Mouse (Mus musculus): ENCODE measurements around the gene Tek. TPM values are rescaled to one million over a fixed set of nuclear protein-coding genes. Genes with fewer than 3 reads are reported as not detected.

Gene Tek
- polyA plus RNA-seq, 1 experiment from 2014 or later, result 9.9 TPM

GRCm38 (mm10) chr4:94766176-94766575, 27.1 kb downstream of the Tek start:
- H3K4me2 ChIP-seq, result no peak overlapping the region
- no peak overlapping the region for H3K9ac ChIP-seq (ENCODE audit: low read length)
- no peaks in the 10 kb centered on the region for H3K36me3 ChIP-seq (ENCODE audit: control insufficient read depth, insufficient read depth, low read length)
- ATAC-seq (ENCODE audit: low FRiP score), result no peak
- H3K9me3 ChIP-seq (ENCODE audit: control insufficient read depth, low read length), result no peaks in the 10 kb centered on the region
- no peak overlapping the region for H3K4me3 ChIP-seq (ENCODE audit: low read depth, low read length)
- no peaks in the 10 kb centered on the region for H3K27me3 ChIP-seq (ENCODE audit: control insufficient read depth, insufficient read depth, low read length)
- H3K27ac ChIP-seq (ENCODE audit: low read depth, low read length), result no peak overlapping the region
- 84% methylated on average over 7 of the region's 7 CpGs for WGBS
- H3K4me1 ChIP-seq (ENCODE audit: control insufficient read depth, insufficient read depth, low read length), result no peaks in the 10 kb centered on the region
- DNase-seq (ENCODE audit: low spot score, missing footprints), result no peak

- Histone ChIP-seq H3K9me3 (ENCODE audit: control insufficient read depth, low read length) (no peaks in the 10 kb centered on the region), H3K4me2 (no peak overlapping the region), H3K4me1 (ENCODE audit: control insufficient read depth, insufficient read depth, low read length) (no peaks in the 10 kb centered on the region), H3K27ac (ENCODE audit: low read depth, low read length) (no peak overlapping the region), H3K9ac (ENCODE audit: low read length) (no peak overlapping the region), H3K4me3 (ENCODE audit: low read depth, low read length) (no peak overlapping the region), H3K27me3 (ENCODE audit: control insufficient read depth, insufficient read depth, low read length) (no peaks in the 10 kb centered on the region), H3K36me3 (ENCODE audit: control insufficient read depth, insufficient read depth, low read length) (no peaks in the 10 kb centered on the region)
- DNase-seq (ENCODE audit: low spot score, missing footprints), result no peak
- no peak for ATAC-seq (ENCODE audit: low FRiP score)
- WGBS, result 80% methylated on average over 3 of the region's 3 CpGs
Observed at GRCm38 (mm10) chr4:94768624-94769023, 29.5 kb downstream of the Tek start.

GRCm38 (mm10) chr4:94781043-94781442, 42.0 kb downstream of the Tek start:
- no peak for DNase-seq (ENCODE audit: low spot score, missing footprints)
- Histone ChIP-seq H3K4me3 (ENCODE audit: low read depth, low read length) (no peak overlapping the region), H3K9me3 (ENCODE audit: control insufficient read depth, low read length) (no peaks in the 10 kb centered on the region), H3K36me3 (ENCODE audit: control insufficient read depth, insufficient read depth, low read length) (no peaks in the 10 kb centered on the region), H3K27me3 (ENCODE audit: control insufficient read depth, insufficient read depth, low read length) (no peaks in the 10 kb centered on the region), H3K9ac (ENCODE audit: low read length) (no peak overlapping the region), H3K4me2 (no peak overlapping the region), H3K27ac (ENCODE audit: low read depth, low read length) (no peak overlapping the region), H3K4me1 (ENCODE audit: control insufficient read depth, insufficient read depth, low read length) (no peaks in the 10 kb centered on the region)
- 94% methylated on average over 5 of the region's 5 CpGs for WGBS
- no peak for ATAC-seq (ENCODE audit: low FRiP score)

- Histone ChIP-seq H3K27me3 (ENCODE audit: control insufficient read depth, insufficient read depth, low read length) (no peaks in the 10 kb centered on the region), H3K4me3 (ENCODE audit: low read depth, low read length) (no peak overlapping the region), H3K36me3 (ENCODE audit: control insufficient read depth, insufficient read depth, low read length) (no peaks in the 10 kb centered on the region), H3K9ac (ENCODE audit: low read length) (no peak overlapping the region), H3K4me1 (ENCODE audit: control insufficient read depth, insufficient read depth, low read length) (no peaks in the 10 kb centered on the region), H3K4me2 (no peak overlapping the region), H3K9me3 (ENCODE audit: control insufficient read depth, low read length) (no peaks in the 10 kb centered on the region), H3K27ac (ENCODE audit: low read depth, low read length) (no peak overlapping the region)
- WGBS, result 93% methylated on average over 2 of the region's 2 CpGs
- DNase-seq (ENCODE audit: low spot score, missing footprints) (no peak), ATAC-seq (ENCODE audit: low FRiP score) (no peak)
Observed at GRCm38 (mm10) chr4:94785921-94786320, 46.8 kb downstream of the Tek start.

GRCm38 (mm10) chr4:94803187-94803586, 64.1 kb downstream of the Tek start:
- no peaks in the 10 kb centered on the region for H3K27me3 ChIP-seq (ENCODE audit: control insufficient read depth, insufficient read depth, low read length)
- DNase-seq (ENCODE audit: low spot score, missing footprints) (no peak), ATAC-seq (ENCODE audit: low FRiP score) (no peak)
- no peak overlapping the region for H3K9ac ChIP-seq (ENCODE audit: low read length)
- H3K4me2 ChIP-seq, result no peak overlapping the region
- no peak overlapping the region for H3K4me3 ChIP-seq (ENCODE audit: low read depth, low read length)
- H3K4me1 ChIP-seq (ENCODE audit: control insufficient read depth, insufficient read depth, low read length), result no peaks in the 10 kb centered on the region
- no peaks in the 10 kb centered on the region for H3K9me3 ChIP-seq (ENCODE audit: control insufficient read depth, low read length)
- no peak overlapping the region for H3K27ac ChIP-seq (ENCODE audit: low read depth, low read length)
- H3K36me3 ChIP-seq (ENCODE audit: control insufficient read depth, insufficient read depth, low read length), result no peaks in the 10 kb centered on the region
- 85% methylated on average over 1 of the region's 1 CpGs for WGBS

GRCm38 (mm10) chr4:94810616-94811015, 71.5 kb downstream of the Tek start:
- no peak for ATAC-seq (ENCODE audit: low FRiP score)
- no peaks in the 10 kb centered on the region for H3K36me3 ChIP-seq (ENCODE audit: control insufficient read depth, insufficient read depth, low read length)
- no peak overlapping the region for H3K27ac ChIP-seq (ENCODE audit: low read depth, low read length)
- no peaks in the 10 kb centered on the region for H3K27me3 ChIP-seq (ENCODE audit: control insufficient read depth, insufficient read depth, low read length)
- DNase-seq (ENCODE audit: low spot score, missing footprints), result no peak
- WGBS, result 86% methylated on average over 1 of the region's 1 CpGs
- no peak overlapping the region for H3K4me2 ChIP-seq
- H3K9me3 ChIP-seq (ENCODE audit: control insufficient read depth, low read length), result no peaks in the 10 kb centered on the region; the same call in 1 of the 2 replicates
- H3K9ac ChIP-seq (ENCODE audit: low read length), result no peak overlapping the region
- H3K4me1 ChIP-seq (ENCODE audit: control insufficient read depth, insufficient read depth, low read length), result no peaks in the 10 kb centered on the region
- no peak overlapping the region for H3K4me3 ChIP-seq (ENCODE audit: low read depth, low read length)

GRCm38 (mm10) chr4:94826891-94827290, 87.8 kb downstream of the Tek start:
- no peaks in the 10 kb centered on the region for H3K27me3 ChIP-seq (ENCODE audit: control insufficient read depth, insufficient read depth, low read length)
- no peak overlapping the region for H3K4me2 ChIP-seq
- H3K9ac ChIP-seq (ENCODE audit: low read length), result no peak overlapping the region
- DNase-seq (ENCODE audit: low spot score, missing footprints) (no peak), ATAC-seq (ENCODE audit: low FRiP score) (no peak)
- WGBS, result 68% methylated on average over 1 of the region's 1 CpGs
- H3K36me3 ChIP-seq (ENCODE audit: control insufficient read depth, insufficient read depth, low read length), result no peaks in the 10 kb centered on the region
- no peak overlapping the region for H3K4me3 ChIP-seq (ENCODE audit: low read depth, low read length)
- H3K4me1 ChIP-seq (ENCODE audit: control insufficient read depth, insufficient read depth, low read length), result no peaks in the 10 kb centered on the region
- H3K27ac ChIP-seq (ENCODE audit: low read depth, low read length), result no peak overlapping the region
- H3K9me3 ChIP-seq (ENCODE audit: control insufficient read depth, low read length), result no peaks in the 10 kb centered on the region; the same call in 1 of the 2 replicates

- Histone ChIP-seq H3K4me3 (ENCODE audit: low read depth, low read length) (no peak overlapping the region), H3K27me3 (ENCODE audit: control insufficient read depth, insufficient read depth, low read length) (no peaks in the 10 kb centered on the region), H3K27ac (ENCODE audit: low read depth, low read length) (no peak overlapping the region), H3K36me3 (ENCODE audit: control insufficient read depth, insufficient read depth, low read length) (no peaks in the 10 kb centered on the region), H3K4me1 (ENCODE audit: control insufficient read depth, insufficient read depth, low read length) (no peaks in the 10 kb centered on the region), H3K4me2 (no peak overlapping the region), H3K9me3 (ENCODE audit: control insufficient read depth, low read length) (no peaks in the 10 kb centered on the region; the same call in 1 of the 2 replicates), H3K9ac (ENCODE audit: low read length) (no peak overlapping the region)
- DNase-seq (ENCODE audit: low spot score, missing footprints) (peak; percentile 88), ATAC-seq (ENCODE audit: low FRiP score) (no peak)
- 34% methylated on average over 5 of the region's 5 CpGs for WGBS
Observed at GRCm38 (mm10) chr4:94827429-94827828, 88.3 kb downstream of the Tek start.

- Histone ChIP-seq H3K9ac (ENCODE audit: low read length) (no peak overlapping the region), H3K27me3 (ENCODE audit: control insufficient read depth, insufficient read depth, low read length) (no peaks in the 10 kb centered on the region), H3K4me1 (ENCODE audit: control insufficient read depth, insufficient read depth, low read length) (no peaks in the 10 kb centered on the region), H3K9me3 (ENCODE audit: control insufficient read depth, low read length) (no peaks in the 10 kb centered on the region), H3K4me2 (no peak overlapping the region), H3K27ac (ENCODE audit: low read depth, low read length) (no peak overlapping the region), H3K4me3 (ENCODE audit: low read depth, low read length) (no peak overlapping the region), H3K36me3 (ENCODE audit: control insufficient read depth, insufficient read depth, low read length) (no peaks in the 10 kb centered on the region)
- ATAC-seq (ENCODE audit: low FRiP score) (no peak), DNase-seq (ENCODE audit: low spot score, missing footprints) (no peak)
- 79% methylated on average over 6 of the region's 6 CpGs for WGBS
Observed at GRCm38 (mm10) chr4:94829924-94830386, 90.9 kb downstream of the Tek start.

GRCm38 (mm10) chr4:94837061-94837460, 98.0 kb downstream of the Tek start:
- DNase-seq (ENCODE audit: low spot score, missing footprints) (peak; percentile 17), ATAC-seq (ENCODE audit: low FRiP score) (no peak)
- no peaks in the 10 kb centered on the region for H3K27me3 ChIP-seq (ENCODE audit: control insufficient read depth, insufficient read depth, low read length)
- no peak overlapping the region for H3K4me2 ChIP-seq
- H3K9ac ChIP-seq (ENCODE audit: low read length), result no peak overlapping the region
- no peak overlapping the region for H3K27ac ChIP-seq (ENCODE audit: low read depth, low read length)
- H3K4me1 ChIP-seq (ENCODE audit: control insufficient read depth, insufficient read depth, low read length), result no peaks in the 10 kb centered on the region
- no peaks in the 10 kb centered on the region for H3K36me3 ChIP-seq (ENCODE audit: control insufficient read depth, insufficient read depth, low read length)
- H3K9me3 ChIP-seq (ENCODE audit: control insufficient read depth, low read length), result no peaks in the 10 kb centered on the region
- no peak overlapping the region for H3K4me3 ChIP-seq (ENCODE audit: low read depth, low read length)
- 76% methylated on average over 7 of the region's 7 CpGs for WGBS

Data from midbrain, embryonic 11.5 days (tissue).